Mouse (Mus musculus) heart, adult 11 months (tissue): ENCODE measurements around the gene Noxo1.
"Not testable (repeated sequence)": the region's sequence is repeated elsewhere in the genome, so short reads cannot be mapped to it uniquely, and the experiment has no call there.

Experiments used
- DNase-seq: peaks from one replicate; pipeline ENCODE4 v3.0.0; 2022

The Noxo1 gene

DNA sequence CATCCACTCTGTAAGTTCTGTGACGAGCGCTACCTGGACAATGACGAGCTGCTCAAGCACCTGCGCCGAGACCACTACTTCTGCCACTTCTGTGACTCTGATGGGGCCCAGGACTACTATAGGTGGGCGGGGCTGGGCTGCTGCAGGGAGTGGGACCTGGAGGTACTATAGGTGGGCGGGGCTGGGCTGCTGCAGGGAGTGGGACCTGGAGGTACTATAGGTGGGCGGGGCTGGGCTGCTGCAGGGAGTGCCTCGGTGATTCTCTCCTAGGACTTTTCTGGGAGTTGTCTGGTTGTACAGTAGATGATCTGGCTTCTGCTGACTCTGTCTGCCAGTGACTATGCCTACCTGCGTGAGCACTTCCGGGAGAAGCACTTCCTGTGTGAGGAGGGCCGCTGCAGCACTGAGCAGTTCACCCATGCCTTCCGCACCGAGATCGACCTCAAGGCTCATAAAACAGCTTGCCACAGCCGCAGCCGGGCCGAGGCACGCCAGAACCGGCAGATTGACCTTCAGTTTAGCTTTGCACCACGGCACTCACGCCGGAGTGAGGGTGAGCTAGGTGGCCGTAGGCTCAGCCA lies 18.4 kb upstream of the Noxo1 start:
- peak; percentile 88 for DNase-seq

DNA sequence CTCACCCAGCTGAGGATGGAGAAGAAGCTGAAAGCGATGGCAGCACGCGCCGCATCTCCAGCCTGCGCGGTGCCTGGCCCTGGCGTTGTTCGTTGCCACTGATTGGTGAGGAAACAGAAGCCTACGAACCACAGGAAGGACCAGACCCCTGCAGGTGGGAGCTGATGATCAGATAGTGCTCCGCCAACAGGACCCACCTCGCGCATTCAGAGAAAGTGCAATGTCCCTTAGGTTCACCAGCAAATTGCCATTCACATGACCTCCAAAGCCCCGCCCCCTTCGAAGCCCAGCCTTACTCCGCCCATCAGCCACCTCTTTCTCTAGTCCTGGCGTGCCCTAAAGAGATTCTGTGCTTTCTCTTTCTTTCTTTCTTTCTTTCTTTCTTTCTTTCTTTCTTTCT lies 9.5 kb upstream of the Noxo1 start:
- DNase-seq = peak; percentile 92

DNA sequence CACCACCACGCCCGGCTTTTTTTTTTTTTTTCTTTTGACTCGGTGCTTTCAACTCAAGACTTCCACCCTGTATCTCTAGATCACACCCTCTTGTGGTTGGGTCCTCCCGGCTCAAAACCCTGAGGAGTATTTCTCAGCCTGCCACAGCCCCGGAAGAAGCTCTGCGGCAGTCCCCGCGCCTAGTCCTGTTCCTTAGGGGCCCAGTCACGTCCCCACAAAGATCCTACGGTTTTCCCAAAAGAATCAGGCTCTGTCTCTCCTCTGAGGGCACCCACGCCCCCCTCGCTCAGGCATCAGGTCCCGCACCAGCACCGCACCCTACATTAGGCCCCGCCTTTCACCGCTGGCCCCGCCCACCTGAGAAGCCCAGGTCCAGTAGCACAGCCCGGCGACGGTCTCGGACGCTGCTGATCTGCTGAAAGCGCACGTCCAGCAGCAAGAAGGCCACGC lies 8.9 kb upstream of the Noxo1 start:
- DNase-seq = peak; percentile 96

DNA sequence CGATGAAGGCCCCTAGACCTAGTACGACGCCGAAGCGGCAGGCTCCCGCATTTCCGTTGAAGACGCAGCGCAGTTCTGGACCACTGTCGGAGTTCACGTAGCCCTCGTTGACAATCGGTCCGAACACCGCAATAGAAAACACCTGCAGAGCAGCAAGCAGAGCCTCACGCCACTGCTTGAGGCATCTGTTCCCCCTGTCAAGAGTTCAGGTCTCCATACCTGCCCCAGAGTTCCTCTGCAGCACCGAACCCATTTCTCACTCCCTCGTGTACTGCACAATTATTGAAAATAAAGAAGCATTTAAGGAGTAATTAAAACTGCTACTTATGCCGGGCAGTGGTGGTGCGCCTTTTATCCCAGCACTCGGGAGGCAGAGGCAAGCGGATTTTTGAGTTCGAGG lies 8.4 kb upstream of the Noxo1 start:
- peak; percentile 79 for DNase-seq

DNA sequence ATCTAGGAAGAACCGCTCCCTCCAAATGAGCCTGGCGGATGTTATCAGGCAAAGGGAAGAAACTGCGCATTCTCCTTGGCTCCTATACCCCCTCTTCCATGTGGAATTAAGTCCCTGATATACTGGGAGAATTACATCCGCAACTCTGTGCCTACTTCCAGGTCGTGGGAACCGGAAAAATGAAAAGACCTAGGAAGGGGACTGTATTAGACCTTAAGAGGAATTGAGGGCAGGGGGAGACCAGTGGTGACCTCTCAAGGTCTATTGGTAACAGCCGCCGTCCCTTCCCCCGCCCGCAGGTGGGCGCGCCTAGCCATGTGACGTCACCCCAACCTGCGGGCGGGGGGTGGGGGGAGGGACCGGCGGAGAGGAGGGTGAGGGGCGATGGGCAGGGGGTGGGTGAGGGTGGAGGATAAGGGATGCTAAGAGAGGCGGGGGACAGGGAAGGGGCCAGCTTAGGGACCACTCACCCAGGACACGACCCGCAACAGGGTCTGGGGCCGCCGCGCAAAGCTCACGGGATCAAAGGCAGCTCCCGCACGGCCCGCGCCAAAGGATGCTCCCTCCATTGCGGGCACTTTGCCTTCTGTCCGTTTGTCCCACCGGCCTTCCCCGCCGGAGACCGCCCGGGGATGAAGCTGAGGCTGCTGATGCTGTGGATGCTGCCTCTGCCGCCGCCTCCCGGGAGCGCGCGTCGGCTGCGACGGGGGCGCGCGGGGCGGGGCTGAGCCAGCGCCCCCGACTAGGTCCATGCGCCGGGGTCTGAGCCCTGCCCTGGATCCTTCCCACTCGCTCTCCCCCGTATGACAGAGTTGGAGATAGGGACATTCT lies 6.6 kb upstream of the Noxo1 start, which contains the start of gene Syngr3:
Syngr3 (minus strand) TSS at position 705 of the 831 bp plus-strand sequence.
- DNase-seq = peak; percentile 87

DNA sequence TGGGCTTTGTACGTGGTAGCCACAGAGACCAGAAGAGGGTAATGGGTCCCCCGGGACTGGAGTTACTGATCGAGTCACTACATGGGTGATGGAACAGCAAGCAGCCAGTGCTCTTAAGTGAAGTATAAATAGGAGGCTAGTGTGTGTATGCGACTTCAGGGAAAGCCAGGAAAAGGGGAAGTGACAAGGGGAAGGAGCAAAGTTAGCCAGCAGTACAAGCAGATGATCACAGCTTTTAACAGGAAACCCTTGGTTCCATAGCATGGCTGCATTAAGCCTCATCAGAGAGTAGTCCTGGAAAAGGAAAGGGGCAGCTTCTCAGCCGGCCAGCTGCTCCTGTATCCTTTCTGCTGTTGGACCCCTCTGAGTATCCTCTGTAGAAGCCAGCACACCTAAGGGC lies 3.6 kb upstream of the Noxo1 start:
- peak; percentile 87 for DNase-seq

DNA sequence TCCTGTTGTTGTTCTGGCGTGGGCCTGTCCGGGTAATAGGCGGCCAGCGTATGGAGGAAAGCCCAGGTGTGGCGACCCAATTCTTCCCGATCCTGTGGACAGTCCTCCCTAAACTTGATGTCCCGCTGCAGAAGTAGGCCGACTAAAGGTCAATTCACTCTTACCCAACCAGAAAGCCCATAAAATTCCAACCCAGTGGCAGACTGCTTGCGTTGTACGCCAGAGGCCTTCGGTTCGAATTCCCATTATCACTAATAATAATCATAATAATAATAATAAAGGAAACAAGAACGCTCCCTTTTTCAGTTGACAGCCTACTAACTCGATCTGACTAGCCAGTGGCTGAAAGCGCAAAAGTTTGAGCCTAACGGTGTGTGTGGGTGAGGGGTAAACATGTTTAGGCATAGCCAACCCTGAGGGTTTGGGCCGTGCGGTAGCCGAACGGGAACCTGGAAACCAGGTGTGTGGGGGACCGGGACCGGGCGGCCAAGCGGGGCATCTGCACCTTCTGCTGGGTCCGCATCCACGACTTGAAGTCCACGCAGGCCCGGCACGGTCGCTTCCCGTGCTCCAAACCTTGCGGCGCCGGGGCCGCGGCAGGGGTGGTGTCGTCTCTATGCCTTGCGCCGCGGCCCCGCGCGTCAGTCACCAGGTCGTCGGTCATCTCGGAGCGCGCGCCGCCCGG lies 566 bp upstream of the Noxo1 start:
- no peak for DNase-seq

DNA sequence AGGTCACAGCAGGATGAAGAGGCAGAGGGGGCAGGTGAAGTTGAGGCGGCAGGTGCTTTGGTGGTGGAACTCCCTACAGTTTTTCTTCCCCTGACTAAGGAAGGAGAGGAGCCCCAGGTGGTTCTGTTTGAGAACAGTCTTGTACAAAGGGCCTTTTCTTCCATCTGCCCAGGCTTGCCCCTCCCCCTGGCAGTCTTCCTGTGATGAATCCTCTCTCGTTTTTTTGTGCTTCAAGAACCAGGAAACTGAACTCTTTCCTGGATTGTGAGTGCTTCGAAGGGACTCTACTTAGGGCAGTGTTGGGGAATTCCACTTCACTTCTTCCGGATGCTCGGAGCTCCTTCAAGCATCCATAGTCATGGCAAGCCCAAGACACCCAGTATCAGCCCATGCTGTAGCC lies 2.0 kb downstream of the Noxo1 start:
- DNase-seq = peak; percentile 89

DNA sequence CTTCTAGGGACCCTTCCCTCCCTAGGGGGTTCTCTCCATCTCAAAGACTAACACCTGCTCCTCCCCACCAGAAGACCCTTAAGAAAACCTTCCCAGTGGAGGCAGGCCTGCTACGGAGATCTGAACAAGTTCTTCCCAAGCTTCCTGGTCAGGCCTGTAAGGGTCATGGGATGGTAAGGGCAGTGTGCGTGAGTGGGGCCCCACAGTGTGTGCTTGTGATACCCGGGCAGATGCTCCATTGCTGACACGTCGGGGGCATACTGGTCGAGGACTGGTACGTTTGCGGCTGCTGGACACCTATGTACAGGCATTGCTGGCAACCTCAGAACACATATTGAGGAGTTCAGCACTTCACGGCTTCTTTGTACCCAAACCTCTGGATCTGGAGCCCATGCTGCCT lies 2.7 kb downstream of the Noxo1 start:
- peak; percentile 90 for DNase-seq

DNA sequence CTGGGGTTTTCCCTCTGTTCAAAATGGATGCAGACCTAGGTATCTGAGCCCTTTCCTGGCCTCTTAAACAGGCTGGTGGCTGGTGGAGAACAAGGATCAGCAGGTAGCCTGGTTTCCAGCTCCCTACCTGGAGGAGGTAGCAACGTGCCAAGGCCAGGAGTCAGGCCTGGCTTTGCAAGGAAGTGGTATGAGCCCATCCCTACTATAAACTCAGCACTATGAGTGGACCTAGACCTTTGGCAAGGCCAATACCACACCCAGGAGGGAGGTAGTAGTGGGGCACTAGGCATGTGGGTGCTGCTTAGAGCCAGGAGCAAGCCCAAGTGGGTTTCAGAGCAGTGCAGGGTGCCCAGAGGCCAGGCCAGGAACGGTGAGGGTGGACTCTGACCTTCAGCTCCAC lies 3.4 kb downstream of the Noxo1 start:
- peak; percentile 81 for DNase-seq

DNA sequence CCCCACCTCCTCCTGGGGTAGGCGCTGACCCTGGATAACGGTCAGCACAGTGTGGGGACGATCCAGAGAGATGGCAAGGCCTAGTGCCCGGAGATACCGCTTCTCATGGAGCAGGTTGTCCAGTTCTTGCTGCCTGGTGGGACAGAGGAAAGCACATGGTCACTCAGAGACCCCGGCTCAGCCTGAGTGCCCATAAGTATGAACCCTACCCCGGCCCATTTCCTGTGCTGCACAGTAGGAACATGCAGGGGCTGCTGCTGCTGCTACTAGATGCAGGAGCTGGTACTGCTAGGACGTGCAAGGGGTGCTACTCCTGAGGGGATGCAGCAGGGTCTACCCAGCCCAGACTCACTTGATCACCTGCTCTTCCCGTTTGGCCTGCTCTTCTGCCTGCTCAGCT lies 5.2 kb downstream of the Noxo1 start:
- peak; percentile 91 for DNase-seq

DNA sequence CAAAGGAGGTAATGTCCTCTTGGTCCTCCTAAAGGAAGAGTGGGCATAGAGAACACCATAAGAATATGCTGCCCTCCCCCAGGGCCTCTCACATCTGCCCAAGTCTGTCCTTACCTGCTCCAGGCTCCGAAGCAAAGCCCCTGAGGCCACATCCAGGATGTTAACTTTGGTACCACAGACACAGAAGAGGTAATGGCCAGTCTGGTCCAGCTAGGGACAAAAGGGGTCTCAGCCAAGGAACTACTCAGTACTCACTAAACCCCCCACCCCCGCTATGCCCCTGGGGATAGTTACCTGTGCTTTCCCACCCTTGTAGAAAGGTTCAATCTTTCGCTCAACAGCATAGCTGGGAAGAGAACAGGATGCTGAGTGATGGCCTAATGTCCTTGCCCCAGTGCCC lies 9.8 kb downstream of the Noxo1 start:
- peak; percentile 92 for DNase-seq

DNA sequence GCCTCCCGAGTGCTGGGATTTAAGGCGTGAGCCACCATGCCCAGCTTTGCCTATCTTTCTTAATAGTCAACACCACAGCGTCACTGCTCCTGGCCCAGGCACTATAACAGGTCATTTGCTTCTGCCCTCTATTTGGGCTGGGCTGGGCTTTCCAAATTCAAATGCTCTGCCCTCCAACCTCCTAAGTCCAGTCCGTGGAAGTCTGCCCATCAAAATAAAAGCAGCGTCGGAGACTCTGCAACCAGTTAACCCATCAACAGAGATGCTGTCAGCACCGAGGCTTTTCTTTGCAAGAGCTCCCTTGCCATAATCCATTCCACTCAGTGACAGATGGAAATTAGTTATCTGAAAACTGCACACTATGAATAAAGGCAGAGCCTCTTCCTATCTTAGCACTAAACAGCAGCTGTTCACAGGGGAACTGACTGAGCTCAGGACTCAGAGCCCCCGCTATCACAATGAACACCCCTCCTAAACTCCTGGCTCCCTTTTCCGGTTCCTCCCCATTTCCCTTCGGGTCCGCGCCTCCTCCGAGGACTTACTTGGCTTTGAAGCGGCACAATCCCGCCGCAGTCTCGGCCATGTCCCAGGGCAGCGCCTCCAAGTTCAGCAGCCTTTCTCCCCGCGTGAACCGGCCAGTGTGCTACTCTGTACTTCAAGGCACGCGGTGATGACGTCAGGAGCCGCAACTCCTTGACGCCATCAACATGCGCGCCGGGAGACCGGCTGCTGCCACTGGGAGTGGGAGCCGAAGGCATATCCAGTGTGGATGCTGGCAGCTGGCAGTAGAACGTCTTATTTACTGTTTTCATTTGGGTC lies 11.2 kb downstream of the Noxo1 start, which contains the start of gene Tbl3:
Tbl3 (minus strand) TSS at position 679 of the 819 bp plus-strand sequence.
- DNase-seq = peak; percentile 99

DNA sequence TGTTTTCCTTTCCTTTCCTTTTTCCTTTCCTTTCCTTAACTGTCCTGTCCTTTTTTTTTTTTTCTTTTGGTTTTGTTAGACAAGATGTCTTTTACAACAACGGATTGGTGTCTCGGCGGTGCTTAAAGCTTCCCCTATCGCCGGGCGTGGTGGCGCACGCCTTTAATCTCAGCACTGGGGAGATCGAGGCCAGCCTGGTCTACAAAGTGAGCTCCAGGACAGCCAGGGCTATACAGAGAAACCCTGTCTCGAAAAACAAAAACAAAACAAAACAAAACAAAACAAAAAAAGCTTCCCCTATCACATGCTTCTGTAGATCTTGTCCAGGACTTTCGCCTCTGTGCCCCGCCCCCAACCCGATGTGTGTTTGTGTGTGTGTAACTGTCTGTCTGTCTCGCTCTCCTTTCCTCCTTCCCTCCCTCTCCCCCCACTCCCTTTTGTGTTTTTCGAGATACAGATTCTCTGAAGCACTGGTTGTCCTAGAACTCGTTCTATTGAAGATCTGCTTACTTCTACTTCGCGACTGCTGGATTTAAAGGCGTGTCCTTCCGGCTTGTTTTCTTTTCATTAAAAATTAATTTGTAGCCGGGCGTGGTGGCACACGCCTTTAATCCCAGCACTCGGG lies 11.9 kb downstream of the Noxo1 start:
- DNase-seq = peak; percentile 88

DNA sequence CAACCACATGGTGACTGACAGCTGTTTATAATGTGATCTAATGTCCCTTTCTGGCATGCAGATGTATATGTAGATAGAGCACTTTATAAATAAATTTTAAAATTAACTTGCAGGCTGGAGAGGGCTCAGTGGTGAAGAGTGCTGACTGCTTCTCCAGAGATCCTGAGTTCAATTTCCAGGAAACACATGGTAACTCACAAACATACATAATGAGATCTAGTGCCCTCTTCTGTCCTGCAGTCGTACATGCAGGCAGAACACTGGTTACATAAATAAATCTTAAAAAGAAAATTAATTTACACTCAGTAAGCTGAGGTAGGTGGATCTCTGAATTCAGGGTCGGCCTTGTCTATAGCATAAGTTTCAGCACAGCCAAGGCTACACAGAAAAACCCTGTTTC lies 12.6 kb downstream of the Noxo1 start:
- no peak for DNase-seq

DNA sequence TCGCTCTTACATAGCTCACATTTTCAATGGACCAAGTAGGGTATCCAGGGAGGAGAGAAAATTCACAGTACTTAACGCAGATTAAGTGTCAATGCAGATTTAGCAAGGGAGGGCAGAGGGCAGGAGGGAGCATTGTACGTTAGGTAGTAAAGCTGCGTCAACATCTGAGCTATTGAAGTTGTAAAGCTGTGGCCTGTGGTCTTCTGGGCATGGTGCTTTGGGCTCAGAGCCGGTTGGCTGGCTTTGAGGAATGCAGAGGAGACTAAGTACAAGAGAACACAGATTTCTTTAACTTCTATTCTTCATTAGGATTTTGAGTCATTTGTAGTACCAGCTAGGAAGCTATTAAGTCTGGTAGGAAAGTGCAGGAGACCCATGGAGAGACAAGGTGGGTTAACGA lies 19.5 kb downstream of the Noxo1 start:
- DNase-seq = no peak

DNA sequence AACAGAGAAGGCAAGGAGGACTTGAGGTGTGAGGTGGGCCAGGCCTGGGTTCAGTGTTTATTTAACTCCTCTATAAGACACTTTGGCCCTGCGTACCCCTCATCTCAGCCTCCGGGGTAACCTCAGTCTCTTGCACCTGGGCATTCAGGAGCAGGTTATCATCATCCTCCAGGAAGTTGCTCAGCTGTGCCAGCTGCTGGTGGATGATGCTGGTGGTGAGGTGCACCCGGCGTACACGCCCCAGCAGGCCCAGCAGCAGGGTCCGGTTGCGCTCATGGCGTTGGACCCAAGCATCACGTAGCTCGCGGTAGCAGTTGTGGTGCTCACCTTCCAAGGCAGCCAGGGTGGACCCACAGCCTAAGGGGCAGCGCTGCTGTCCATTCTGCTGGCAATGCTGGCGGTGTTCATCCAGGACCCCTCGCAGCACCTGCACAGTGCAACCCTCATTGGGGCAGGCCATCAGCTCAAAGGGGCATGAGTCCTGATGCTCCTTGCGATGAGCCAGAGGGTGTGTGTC lies 20.2 kb downstream of the Noxo1 start:
- DNase-seq = peak; percentile 87

DNA sequence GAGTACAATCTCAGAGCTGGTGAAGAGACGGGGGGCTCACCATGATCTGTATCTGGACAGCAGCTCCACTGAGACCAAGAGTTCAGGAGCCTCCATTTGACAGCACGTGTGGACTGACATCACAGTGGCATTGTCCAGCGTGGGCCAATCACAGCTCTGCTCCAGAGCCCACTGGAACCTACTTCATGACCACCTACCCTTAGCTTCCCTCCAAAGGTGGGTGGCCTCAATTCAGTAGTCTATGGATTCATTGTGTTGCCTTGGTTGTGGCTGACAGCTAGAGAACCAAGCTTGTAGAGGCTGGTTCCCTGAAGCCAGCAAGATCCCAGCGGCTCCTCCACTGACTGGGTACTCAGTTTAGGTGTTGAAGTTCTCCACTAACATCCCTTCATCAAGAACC lies 21.9 kb downstream of the Noxo1 start, which contains the start of the genes Rnf151 and Rps2:
Rnf151 (minus strand) TSS at position 121 of the 400 bp plus-strand sequence.
Rps2 (plus strand) TSS at position 174 of the 400 bp plus-strand sequence.
- peak; percentile 89 for DNase-seq

DNA sequence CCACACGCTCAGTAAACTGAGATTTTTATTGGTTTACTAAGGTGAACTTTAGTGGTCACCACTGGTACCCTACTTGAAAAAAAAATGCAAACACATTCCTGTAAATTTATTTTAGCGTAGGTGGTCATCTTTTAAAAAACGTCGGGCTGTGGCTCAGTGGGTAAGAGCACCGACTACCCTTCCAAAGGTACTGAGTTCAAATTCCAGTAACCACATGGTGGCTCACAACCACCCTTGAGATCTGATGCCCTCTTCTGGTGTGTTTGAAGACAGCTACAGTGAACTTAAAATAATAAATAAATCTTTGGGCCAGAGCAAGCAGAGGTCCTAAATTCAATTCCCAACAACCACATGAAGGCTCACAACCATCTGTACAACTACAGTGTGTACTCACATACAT lies 22.9 kb downstream of the Noxo1 start:
- DNase-seq = not testable (repeated sequence)

DNA sequence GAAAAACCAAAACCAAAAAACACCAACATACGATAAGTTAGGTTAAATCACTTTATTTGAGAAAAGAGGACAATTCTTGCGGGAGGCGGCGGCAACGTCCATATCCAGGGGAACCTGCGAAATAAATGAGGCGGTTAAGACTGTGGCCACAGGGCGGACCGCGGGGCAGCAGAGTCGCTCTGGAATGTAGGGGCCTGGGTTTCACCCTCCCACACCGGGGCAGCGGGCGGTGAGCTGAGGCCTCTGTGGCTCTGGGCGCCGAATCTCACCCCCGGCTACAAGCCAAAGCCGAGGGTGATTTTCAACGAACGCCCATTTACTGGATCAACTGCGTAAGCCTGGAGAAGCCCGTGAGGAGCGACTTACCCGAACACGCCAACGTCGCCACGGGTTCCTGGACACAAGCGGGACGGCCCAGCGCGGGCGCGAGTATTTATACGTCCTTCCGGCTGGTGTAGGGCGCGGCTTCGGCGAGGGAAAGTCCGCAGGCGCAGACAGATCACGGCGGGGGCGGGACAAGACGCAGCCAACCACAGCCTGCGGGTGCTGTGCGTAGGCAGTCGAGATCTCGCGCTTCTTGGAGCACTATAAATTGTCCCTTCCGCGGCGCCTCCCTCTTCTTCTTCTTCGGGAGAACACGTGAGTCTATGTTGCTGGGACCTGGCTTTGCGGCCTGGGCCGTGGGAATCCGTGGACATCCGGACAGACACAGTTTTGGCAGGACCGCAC lies 23.6 kb downstream of the Noxo1 start:
- DNase-seq = peak; percentile 100

DNA sequence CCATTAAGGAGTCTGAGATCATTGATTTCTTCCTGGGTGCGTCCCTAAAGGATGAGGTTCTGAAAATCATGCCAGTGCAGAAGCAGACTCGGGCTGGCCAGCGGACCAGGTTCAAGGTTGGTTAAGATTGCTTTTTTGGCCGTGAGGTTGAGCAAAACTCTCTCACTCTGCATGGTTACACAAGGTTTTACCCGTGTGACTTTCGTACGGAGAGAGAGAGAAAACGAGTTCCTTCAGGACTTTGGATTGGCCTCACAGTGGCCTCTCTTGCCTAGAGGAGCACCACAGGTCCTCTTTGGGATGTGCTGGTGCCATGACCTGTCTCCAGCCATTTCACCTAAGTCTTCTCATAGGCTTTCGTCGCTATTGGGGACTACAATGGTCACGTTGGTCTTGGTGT lies 24.6 kb downstream of the Noxo1 start:
- DNase-seq = peak; percentile 88
